Mouse (Mus musculus) heart, adult 2 months (tissue): ENCODE results near the gene Egr2. TPM values are rescaled to one million over a fixed set of nuclear protein-coding genes. Genes with fewer than 3 reads are reported as not detected.

Source experiments
- DNase-seq, 2 experiments: peaks; one replicate each; pipeline ENCODE4 v3.0.0; 2021
- H3K27ac ChIP-seq: fragments of 200-600 bp; 2 replicates; pipeline ENCODE4 v1.8.1; 2022
- H3K27me3 ChIP-seq: fragments of 200-500 bp; 2 replicates; pipeline ENCODE4 v1.6.1; 2012; ENCODE audit warnings: mild to moderate bottlenecking, low read length, inconsistent platforms, mixed read lengths; ENCODE audit not compliant: control insufficient read depth, insufficient read depth
- H3K36me3 ChIP-seq: fragments of 200-500 bp; 2 replicates; pipeline ENCODE4 v1.6.1; 2012; ENCODE audit warnings: low read length, inconsistent platforms; ENCODE audit not compliant: control insufficient read depth, insufficient read depth
- H3K4me1 ChIP-seq: fragments of 200-500 bp; 2 replicates; pipeline ENCODE4 v1.6.1; 2011; ENCODE audit warnings: low read length; ENCODE audit not compliant: control insufficient read depth, insufficient read depth
- H3K4me3 ChIP-seq: fragments of 200-600 bp; 2 replicates; pipeline ENCODE4 v1.8.1; 2022
- H3K79me2 ChIP-seq: fragments of 200-500 bp; replicated peaks from 2 replicates; pipeline ENCODE4 v1.6.1; 2012; ENCODE audit warnings: mild to moderate bottlenecking, inconsistent platforms, low read length, moderate library complexity, mixed read lengths; ENCODE audit not compliant: control insufficient read depth, insufficient read depth
- H3K9ac ChIP-seq: fragments of 200-500 bp; 2 replicates; pipeline ENCODE4 v1.6.1; 2012; ENCODE audit warnings: low read depth, mild to moderate bottlenecking, control low read depth, inconsistent platforms, low read length, mixed read lengths
- CTCF ChIP-seq: fragments of 200-600 bp; IDR thresholded peaks from 2 replicates; pipeline ENCODE4 v1.8.1; 2022; ENCODE audit warnings: antibody characterized with exemption, mild to moderate bottlenecking, moderate library complexity
- EP300 ChIP-seq: fragments of 200-500 bp; IDR thresholded peaks from 2 replicates; pipeline ENCODE4 v1.6.1; 2011; ENCODE audit warnings: low read depth, low read length, control low read depth; ENCODE audit not compliant: insufficient read depth
- POLR2A ChIP-seq: fragments of 200-500 bp; IDR thresholded peaks from 2 replicates; pipeline ENCODE4 v1.6.1; 2011; ENCODE audit warnings: mild to moderate bottlenecking, low read depth, low read length, control low read depth; ENCODE audit not compliant: insufficient read depth
- WGBS: fragments of 180-500 bp; shearing (Covaris S2); methylation state at CpG from one replicate; pipeline ENCODE4 v1.1.7; 2018; 5-methylcytosine and 5-hydroxymethylcytosine counted together
- intact Hi-C: fragments of 180-260 bp; cut with DNase I; formaldehyde crosslinking; loops from one replicate; pipeline ENCODE4 v1.15.1; 2025
- polyA plus RNA-seq: library from polyadenylated mRNA; depleted of rRNA; stranded (reverse); fragments of >200 nt; gene quantifications from 2 replicates; pipeline ENCODE4 v1.2.3, GENCODE M21; 2012
- total RNA-seq, 2 experiments: library from RNA; stranded (reverse); gene quantifications; 2 replicates each; pipeline ENCODE4 v1.2.3; 2021

Gene Egr2
- total and polyA plus RNA-seq, 3 experiments = 0.32 to 2.7 (median 0.84) TPM

DNA sequence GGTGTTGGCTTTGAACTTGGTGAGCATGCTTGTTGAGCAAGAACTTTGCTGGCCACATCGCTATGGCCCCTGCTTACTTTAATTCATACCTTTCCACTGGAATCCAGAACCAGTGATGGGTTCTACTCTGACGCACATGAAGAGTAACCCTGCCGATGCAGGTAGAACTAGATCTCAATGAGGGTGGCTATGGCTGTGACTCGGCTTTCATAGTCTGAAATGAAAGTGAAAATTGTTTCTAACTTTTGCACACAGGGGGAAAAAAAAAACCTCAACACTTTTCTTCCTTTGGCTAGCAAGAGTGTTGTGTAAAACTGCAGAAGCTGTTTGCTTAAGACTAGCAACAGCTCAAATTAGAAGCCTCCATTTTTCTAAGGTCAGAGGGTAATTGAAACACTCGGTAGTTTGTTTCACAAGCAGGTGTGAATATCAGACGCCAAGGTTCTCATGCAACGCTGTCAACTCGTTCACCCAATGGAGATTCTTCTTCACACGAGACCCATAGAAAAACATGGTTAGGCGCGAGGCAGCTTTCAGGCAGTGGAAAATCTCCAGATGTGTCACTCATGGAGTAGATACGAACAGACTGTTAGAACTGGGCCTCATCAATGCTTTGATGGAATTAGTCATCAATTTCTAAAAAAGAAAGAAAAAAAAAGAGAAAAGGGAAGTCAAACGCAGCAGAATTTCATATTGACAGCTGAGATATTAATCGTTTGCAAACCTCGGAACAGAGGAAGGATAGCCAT lies 38.0 kb upstream of the Egr2 start:
- Histone ChIP-seq H3K27me3 (no peaks in the 10 kb centered on the region), H3K27ac (no peak overlapping the region), H3K4me3 (no peak overlapping the region), H3K4me1 (no peaks in the 10 kb centered on the region), H3K79me2 (no peaks in the 10 kb centered on the region), H3K36me3 (no peaks in the 10 kb centered on the region), H3K9ac (no peak overlapping the region)
- intact Hi-C loops = no loop called here
- DNase-seq = no peak
- WGBS = 78% methylated on average over 15 of the region's 15 CpGs
- no peak for TF ChIP-seq EP300

DNA sequence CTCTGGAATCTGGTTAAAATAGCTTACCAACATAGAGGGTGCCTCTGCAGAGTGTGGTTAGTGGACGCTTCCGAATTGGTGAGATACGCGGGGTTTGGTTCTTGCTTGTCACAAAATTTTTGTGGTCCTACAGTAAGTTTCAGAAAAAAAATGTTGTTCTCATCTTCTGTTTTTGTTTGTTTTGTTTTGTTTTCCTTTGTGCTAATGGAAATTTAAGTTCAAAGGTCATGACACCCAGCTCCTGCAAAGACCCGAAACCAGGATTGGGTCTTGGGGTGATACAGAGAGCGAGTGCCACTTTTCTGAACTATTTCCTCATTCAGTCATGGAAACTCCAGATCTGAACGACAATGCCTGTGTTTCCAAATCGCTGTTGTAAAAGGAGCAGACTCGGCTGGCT lies 37.3 kb upstream of the Egr2 start:
- Histone ChIP-seq H3K79me2 (no peaks in the 10 kb centered on the region), H3K27me3 (no peaks in the 10 kb centered on the region), H3K4me3 (no peak overlapping the region), H3K36me3 (no peaks in the 10 kb centered on the region), H3K27ac (no peak overlapping the region), H3K4me1 (no peaks in the 10 kb centered on the region), H3K9ac (no peak overlapping the region)
- no peak for TF ChIP-seq CTCF
- TF ChIP-seq EP300 = no peak
- no peak for TF ChIP-seq POLR2A
- intact Hi-C loops = no loop called here
- WGBS = 83% methylated on average over 9 of the region's 9 CpGs
- no peak for DNase-seq

DNA sequence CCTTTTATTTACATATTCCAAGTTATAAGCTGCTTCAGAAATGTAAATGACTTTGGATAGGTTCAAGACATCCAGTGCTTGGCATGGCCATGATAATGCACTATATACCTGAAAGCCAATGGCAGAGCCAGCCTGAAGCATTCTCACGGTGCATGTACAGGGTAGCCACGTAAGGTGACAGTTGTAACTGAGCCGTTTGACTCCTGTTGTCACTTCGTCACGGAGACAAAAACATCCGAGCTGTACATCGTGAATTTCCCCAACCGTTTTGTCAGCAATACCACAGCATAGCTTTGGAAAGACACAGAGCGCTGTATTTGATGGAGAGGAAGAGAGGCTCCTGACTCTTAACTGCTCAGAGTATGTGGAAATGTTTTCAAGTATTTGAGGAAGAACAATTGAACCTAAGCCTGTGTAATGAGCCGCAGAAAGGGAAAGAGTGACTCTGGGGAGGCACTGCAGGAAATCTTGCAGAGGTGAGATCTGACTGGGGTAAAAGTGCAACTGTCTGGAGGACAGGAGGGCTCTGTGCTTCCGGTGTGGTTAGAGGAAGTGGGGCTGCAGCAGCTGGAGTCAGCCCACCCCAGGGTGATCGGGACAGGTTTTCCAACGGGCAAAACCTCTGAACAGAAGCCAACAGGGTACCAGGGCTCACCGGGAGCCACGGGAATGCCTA lies 31.8 kb upstream of the Egr2 start:
- no peak for DNase-seq
- 46% methylated on average over 15 of the region's 15 CpGs for WGBS
- intact Hi-C loops = no loop called here

DNA sequence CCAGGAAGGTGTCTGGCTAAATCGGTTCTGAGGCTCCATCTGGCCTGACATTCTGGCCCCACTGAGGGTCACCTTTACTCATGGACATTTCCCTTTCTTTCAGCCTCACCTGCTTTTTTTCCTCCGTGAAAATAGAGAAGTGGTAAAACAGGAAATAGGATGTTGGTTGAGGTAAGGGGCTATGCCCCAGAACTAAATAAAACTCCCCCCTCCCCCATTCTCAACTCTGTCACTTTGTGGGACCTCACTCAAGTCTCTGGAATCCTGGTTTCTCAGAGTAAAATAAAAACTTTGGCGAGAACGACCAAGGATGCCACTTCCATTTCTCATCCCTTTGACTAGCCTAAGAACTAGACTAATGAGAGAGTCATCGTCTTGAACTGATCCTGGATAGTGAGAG lies 31.2 kb upstream of the Egr2 start:
- no peak overlapping the region for H3K4me3 ChIP-seq
- TF ChIP-seq POLR2A (no peak), CTCF (no peak), EP300 (no peak)
- no peak overlapping the region for H3K9ac ChIP-seq
- H3K27ac ChIP-seq = no peak overlapping the region
- no peaks in the 10 kb centered on the region for H3K79me2 ChIP-seq
- H3K27me3 ChIP-seq = no peaks in the 10 kb centered on the region
- no peaks in the 10 kb centered on the region for H3K36me3 ChIP-seq
- no peaks in the 10 kb centered on the region for H3K4me1 ChIP-seq
- 46% methylated on average over 5 of the region's 5 CpGs for WGBS
- no peak for DNase-seq
- intact Hi-C loops = no loop called here

More for the DNA sequence above, 31.8 kb upstream of the Egr2 start:
- no peaks in the 10 kb centered on the region for H3K27me3 ChIP-seq
- TF ChIP-seq CTCF = no peak
- TF ChIP-seq POLR2A = no peak
- TF ChIP-seq EP300 = no peak
- H3K79me2 ChIP-seq = no peaks in the 10 kb centered on the region
- no peak overlapping the region for H3K27ac ChIP-seq
- H3K36me3 ChIP-seq = no peaks in the 10 kb centered on the region
- no peak overlapping the region for H3K4me3 ChIP-seq
- H3K9ac ChIP-seq = no peak overlapping the region
- no peaks in the 10 kb centered on the region for H3K4me1 ChIP-seq

DNA sequence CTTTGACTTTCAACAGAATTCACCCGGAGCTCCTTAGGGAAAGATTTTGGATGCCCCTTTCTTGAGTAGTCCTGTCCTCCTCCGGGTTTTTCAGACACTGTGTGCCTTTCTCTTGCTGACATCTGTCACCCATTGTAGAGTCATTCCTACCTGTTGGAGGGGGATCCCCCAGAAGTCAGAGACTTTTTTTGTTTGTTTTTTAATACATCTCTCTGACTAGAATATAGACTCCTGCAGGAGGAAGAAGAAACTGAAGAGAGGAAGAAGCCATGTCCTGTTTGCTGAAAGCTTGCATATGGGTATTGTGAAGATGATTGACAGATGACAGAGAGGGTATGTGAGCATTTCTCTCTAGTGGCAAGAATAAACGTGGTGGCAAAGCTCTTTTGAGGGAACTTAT lies 30.0 kb upstream of the Egr2 start:
- intact Hi-C loops = no loop called here
- WGBS = 60% methylated on average over 3 of the region's 3 CpGs
- no peak overlapping the region for H3K4me3 ChIP-seq
- no peak for DNase-seq
- H3K36me3 ChIP-seq = no peaks in the 10 kb centered on the region
- no peaks in the 10 kb centered on the region for H3K79me2 ChIP-seq
- no peak overlapping the region for H3K9ac ChIP-seq
- no peaks in the 10 kb centered on the region for H3K4me1 ChIP-seq
- no peak overlapping the region for H3K27ac ChIP-seq
- no peaks in the 10 kb centered on the region for H3K27me3 ChIP-seq
- TF ChIP-seq CTCF (no peak), POLR2A (no peak), EP300 (no peak)

DNA sequence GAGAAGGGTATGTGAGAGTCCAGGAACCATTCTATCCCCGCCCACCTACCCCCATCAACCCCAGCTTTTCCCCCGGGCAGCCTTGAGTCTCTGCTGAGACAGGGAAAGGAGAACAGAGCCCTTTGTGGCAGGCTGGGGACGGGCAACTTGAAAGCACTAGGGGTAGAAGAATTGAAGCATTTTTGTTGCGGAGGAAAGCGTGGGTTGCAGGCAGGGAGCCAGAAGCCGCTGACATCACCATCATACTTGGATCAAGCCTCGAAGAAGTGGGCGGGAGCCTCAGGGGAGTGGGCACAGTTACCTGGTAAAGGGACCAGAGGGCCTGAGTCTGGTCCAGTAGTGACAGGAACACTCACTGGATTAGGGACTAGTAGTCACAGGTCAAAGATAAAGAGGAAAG lies 23.1 kb upstream of the Egr2 start:
- no peak for DNase-seq
- H3K4me3 ChIP-seq = no peak overlapping the region
- intact Hi-C loops = no loop called here
- H3K27ac ChIP-seq = no peak overlapping the region
- no peak overlapping the region for H3K9ac ChIP-seq
- no peaks in the 10 kb centered on the region for H3K79me2 ChIP-seq
- TF ChIP-seq EP300 = no peak
- TF ChIP-seq POLR2A = no peak
- no peak for TF ChIP-seq CTCF
- no peaks in the 10 kb centered on the region for H3K27me3 ChIP-seq
- no peaks in the 10 kb centered on the region for H3K4me1 ChIP-seq
- 59% methylated on average over 8 of the region's 8 CpGs for WGBS
- no peaks in the 10 kb centered on the region for H3K36me3 ChIP-seq
